Mouse (Mus musculus): ENCODE results near the gene Slc44a4. TPM values are rescaled to one million over a fixed set of nuclear protein-coding genes. Genes with fewer than 3 reads are reported as not detected.
A peak's percentile ranks its signal among the peaks of the same experiment; 100 is the strongest.

The Slc44a4 gene
- 0.42 and 0.55 TPM in 2 replicates for polyA plus RNA-seq (2014; fragmentation: Nextera tagmentation; extraction: Ambion mirVana)

DNA sequence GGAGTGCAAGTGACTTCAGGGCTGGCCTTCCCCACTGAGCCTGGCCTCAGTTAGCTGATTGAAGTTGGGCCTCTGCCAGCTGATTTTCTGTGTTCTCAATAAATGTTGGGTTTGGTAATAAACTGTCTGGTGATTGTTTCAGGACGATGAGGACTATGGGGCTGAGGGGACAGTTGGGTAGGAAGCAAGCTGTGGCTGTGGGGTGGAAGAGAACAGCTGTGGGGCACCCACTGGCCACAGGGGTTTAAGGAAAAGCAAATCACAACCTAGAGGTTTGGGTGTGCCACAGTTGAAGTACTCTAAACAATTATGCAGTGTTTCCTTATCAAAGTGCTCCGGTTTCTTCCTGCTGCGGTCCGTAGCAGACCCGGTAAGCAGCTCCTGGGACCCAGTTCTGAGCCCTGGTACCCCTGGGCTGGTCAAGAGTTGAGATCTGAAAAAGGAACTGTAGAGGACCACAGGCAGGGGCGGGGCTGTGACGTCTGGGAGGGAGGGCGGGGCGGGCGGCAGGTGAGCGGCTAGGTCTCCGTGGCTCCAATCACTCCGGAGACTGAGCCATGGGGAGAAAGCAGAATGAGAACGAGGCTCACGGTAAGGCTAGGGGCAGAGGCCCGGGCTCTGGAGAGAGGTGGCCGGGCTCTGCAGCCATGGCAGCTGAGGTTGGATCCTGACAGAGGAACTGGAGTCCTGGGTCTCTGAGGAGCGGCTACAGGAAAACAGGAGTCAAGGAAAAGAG, at the start of gene Slc44a4:
Gene Slc44a4, plus strand, starts transcription at position 537 of the 736 bp plus-strand sequence.
- Histone ChIP-seq H3K27ac (ENCODE audit: low read depth) (no peak within 1 kb of the TSS), H3K4me1 (ENCODE audit: insufficient read depth) (no peaks in the 10 kb centered on the region), H3K4me2 (peak within 1 kb of the TSS; percentile 25; the same call in 1 of the 2 replicates), H3K9ac (no peak within 1 kb of the TSS), H3K36me3 (ENCODE audit: insufficient read depth) (peaks cover 51% of the 10 kb centered on the region), H3K27me3 (ENCODE audit: insufficient read depth, low read length) (no peaks in the 10 kb centered on the region), H3K9me3 (ENCODE audit: low read depth, low read length) (no peaks in the 10 kb centered on the region), H3K4me3 (ENCODE audit: low read depth, low read length) (no peak within 1 kb of the TSS)
- TF ChIP-seq CTCF (IDR thresholded peaks at IDR 0.05; ENCODE audit: low read depth), result no peak
- 31% methylated on average over 18 of the region's 18 CpGs for WGBS
- peak; percentile 25 for DNase-seq
- ATAC-seq (ENCODE audit: insufficient read depth), result no peak

DNA sequence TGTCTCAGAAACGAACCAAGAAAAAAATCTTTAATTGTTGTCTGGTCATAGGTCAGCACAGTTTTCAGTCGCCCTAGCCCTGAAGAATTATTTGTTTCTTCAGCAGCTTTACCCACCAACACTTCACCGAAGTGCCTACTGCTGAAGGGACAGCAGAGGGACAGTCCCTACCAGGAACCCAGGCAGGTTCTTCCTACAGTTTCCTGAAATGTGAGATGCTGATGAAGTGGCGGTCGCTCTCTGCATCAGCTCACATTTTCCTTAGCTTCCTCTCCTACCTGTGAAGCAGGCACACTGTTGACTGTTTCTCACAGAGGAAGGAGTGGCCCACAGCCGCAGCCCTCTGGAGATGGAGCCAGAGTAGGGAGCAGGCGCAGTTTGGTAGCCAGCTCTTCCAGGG, 48.3 kb upstream of the Slc44a4 start:
- ATAC-seq (ENCODE audit: insufficient read depth) (no peak), DNase-seq (no peak)
- H3K9me3 ChIP-seq (ENCODE audit: low read depth, low read length), result no peaks in the 10 kb centered on the region
- no peaks in the 10 kb centered on the region for H3K4me1 ChIP-seq (ENCODE audit: insufficient read depth)
- H3K9ac ChIP-seq, result no peak overlapping the region
- no peaks in the 10 kb centered on the region for H3K27me3 ChIP-seq (ENCODE audit: insufficient read depth, low read length)
- H3K4me2 ChIP-seq, result no peak overlapping the region
- TF ChIP-seq CTCF (IDR thresholded peaks at IDR 0.05; ENCODE audit: low read depth), result no peak
- 54% methylated on average over 7 of the region's 7 CpGs for WGBS
- no peak overlapping the region for H3K27ac ChIP-seq (ENCODE audit: low read depth)
- H3K36me3 ChIP-seq (ENCODE audit: insufficient read depth), result no peaks in the 10 kb centered on the region
- H3K4me3 ChIP-seq (ENCODE audit: low read depth, low read length), result no peak overlapping the region

DNA sequence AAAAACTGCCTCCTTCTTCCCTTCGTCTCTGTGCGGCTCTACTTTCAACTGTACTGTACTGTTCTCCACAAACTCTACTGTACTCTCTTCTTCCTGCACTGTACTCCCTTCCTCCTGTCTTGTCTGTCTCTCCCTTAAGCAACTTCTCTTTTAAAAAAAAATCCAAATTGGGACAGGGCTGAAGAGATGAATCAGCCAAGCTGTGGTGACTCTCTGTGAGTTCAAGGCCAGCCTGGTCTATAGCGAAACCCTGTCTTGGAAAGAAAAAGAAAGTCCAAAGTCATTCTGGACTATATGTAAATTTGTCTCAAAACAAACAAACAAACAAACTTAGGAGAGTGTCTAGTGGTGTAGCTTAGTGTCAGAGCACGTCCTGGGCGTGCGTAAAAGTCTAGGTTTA, 39.9 kb upstream of the Slc44a4 start:
- WGBS, result 74% methylated on average over 6 of the region's 6 CpGs
- H3K4me2 ChIP-seq, result no peak overlapping the region
- H3K9me3 ChIP-seq (ENCODE audit: low read depth, low read length), result no peaks in the 10 kb centered on the region
- no peak overlapping the region for H3K4me3 ChIP-seq (ENCODE audit: low read depth, low read length)
- no peak for TF ChIP-seq CTCF (IDR thresholded peaks at IDR 0.05; ENCODE audit: low read depth)
- H3K27ac ChIP-seq (ENCODE audit: low read depth), result no peak overlapping the region
- DNase-seq, result no peak
- no peak overlapping the region for H3K9ac ChIP-seq
- no peak for ATAC-seq (ENCODE audit: insufficient read depth)
- H3K27me3 ChIP-seq (ENCODE audit: insufficient read depth, low read length), result no peaks in the 10 kb centered on the region
- no peaks in the 10 kb centered on the region for H3K36me3 ChIP-seq (ENCODE audit: insufficient read depth)
- no peaks in the 10 kb centered on the region for H3K4me1 ChIP-seq (ENCODE audit: insufficient read depth)

DNA sequence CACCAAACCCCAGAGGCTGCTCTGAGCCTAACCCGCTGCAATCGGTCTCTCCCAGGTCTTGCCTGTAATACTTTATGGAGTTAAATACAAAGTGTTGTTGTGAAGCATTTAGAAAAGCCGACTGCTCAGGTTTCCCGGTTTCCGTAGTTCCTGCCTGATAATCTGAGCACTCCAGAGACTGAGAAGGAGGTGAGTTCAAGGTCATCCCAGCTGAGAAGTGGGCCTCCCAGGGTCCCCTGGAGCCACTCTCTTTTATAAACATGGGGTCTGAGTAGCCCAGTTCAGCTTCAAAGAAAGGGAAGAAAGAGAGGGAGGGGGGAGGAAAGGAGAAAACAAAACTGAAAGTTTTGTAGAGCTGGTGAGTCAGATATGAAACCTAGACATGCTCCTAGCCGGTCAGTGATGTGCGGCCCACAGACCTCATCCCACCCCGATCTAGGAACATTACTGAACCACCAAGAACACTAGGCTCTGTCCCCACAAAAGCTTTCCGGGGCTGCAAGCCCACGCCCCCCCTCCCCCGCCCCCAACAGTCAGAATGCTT, 34.9 kb upstream of the Slc44a4 start, which contains the start of gene Zbtb12:
Gene Zbtb12, plus strand, starts transcription at position 148 of the 544 bp plus-strand sequence.
- H3K4me3 ChIP-seq (ENCODE audit: low read depth, low read length), result no peak within 1 kb of the TSS
- no peak for TF ChIP-seq CTCF (IDR thresholded peaks at IDR 0.05; ENCODE audit: low read depth)
- H3K36me3 ChIP-seq (ENCODE audit: insufficient read depth), result no peaks in the 10 kb centered on the region
- DNase-seq (no peak), ATAC-seq (ENCODE audit: insufficient read depth) (no peak)
- no peaks in the 10 kb centered on the region for H3K9me3 ChIP-seq (ENCODE audit: low read depth, low read length)
- no peak within 1 kb of the TSS for H3K4me2 ChIP-seq
- H3K27me3 ChIP-seq (ENCODE audit: insufficient read depth, low read length), result no peaks in the 10 kb centered on the region
- no peak within 1 kb of the TSS for H3K27ac ChIP-seq (ENCODE audit: low read depth)
- H3K4me1 ChIP-seq (ENCODE audit: insufficient read depth), result no peaks in the 10 kb centered on the region
- no peak within 1 kb of the TSS for H3K9ac ChIP-seq
- WGBS, result 47% methylated on average over 11 of the region's 11 CpGs

DNA sequence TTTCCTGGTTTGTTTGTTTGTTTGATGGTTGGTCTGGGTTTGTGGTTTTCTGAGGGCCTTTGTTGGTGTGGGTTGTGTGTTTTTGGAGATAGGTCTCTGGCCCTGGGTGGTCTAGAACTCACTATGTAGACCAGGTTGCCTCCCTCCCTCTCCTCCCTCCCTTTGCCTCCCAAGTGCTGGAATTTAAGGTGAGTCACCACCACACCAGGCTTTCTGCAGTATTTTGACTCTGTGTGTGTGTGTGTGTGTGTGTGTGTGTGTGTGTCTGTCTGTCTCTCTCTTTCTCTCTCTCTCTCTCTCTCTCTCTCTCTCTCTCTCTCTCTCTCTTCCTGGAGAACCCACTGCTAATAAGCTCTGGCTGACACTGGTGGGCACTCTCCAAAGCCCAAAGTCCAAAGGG, 33.1 kb upstream of the Slc44a4 start:
- Histone ChIP-seq H3K9me3 (ENCODE audit: low read depth, low read length) (no peaks in the 10 kb centered on the region), H3K36me3 (ENCODE audit: insufficient read depth) (no peaks in the 10 kb centered on the region), H3K27ac (ENCODE audit: low read depth) (no peak overlapping the region), H3K27me3 (ENCODE audit: insufficient read depth, low read length) (no peaks in the 10 kb centered on the region), H3K4me3 (ENCODE audit: low read depth, low read length) (no peak overlapping the region), H3K4me2 (no peak overlapping the region), H3K4me1 (ENCODE audit: insufficient read depth) (no peaks in the 10 kb centered on the region), H3K9ac (no peak overlapping the region)
- DNase-seq, result no peak
- ATAC-seq (ENCODE audit: insufficient read depth), result no peak
- no peak for TF ChIP-seq CTCF (IDR thresholded peaks at IDR 0.05; ENCODE audit: low read depth)

DNA sequence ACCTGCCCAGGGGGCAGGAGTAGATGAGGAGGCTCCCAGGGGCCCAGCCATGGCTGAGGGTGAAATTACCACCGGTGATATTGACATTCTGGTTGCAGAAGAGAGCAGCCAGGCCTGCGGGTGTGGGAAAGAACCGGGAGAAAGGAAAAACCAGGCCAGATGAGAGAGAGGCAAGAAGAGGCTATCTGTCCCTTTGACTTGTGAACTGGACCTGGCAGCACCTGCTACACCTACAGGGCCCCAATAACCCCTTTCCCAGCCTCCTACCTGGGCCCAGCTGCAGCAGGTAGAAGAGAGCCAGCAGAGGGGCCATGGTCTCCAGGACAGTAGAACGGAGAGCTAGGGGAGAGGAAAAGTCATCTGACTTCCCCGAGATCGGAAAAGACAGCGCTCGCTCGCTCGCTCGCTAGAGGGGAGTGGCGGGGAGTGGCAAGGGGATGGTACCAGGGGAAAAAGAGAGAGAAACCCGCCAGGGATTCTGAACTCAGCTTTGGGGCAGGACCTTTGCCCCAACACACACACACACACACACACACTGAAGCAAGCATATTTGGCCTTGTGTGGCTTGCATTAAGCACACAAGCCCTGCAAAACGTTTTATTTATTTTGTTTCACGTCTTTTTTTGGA, 32.5 kb upstream of the Slc44a4 start, which contains the start of gene Gm20547:
Gene Gm20547, minus strand, starts transcription at position 360 of the 628 bp plus-strand sequence.
- Histone ChIP-seq H3K4me1 (ENCODE audit: insufficient read depth) (no peaks in the 10 kb centered on the region), H3K36me3 (ENCODE audit: insufficient read depth) (no peaks in the 10 kb centered on the region), H3K9ac (no peak within 1 kb of the TSS), H3K4me2 (0 out of 2 replicates have a peak within 1 kb of the TSS, but pooled peaks have one; percentile 31), H3K9me3 (ENCODE audit: low read depth, low read length) (no peaks in the 10 kb centered on the region), H3K4me3 (ENCODE audit: low read depth, low read length) (no peak within 1 kb of the TSS), H3K27ac (ENCODE audit: low read depth) (no peak within 1 kb of the TSS), H3K27me3 (ENCODE audit: insufficient read depth, low read length) (no peaks in the 10 kb centered on the region)
- WGBS, result 9% methylated on average over 15 of the region's 15 CpGs
- no peak for ATAC-seq (ENCODE audit: insufficient read depth)
- TF ChIP-seq CTCF (IDR thresholded peaks at IDR 0.05; ENCODE audit: low read depth), result no peak
- DNase-seq, result peak; percentile 20

DNA sequence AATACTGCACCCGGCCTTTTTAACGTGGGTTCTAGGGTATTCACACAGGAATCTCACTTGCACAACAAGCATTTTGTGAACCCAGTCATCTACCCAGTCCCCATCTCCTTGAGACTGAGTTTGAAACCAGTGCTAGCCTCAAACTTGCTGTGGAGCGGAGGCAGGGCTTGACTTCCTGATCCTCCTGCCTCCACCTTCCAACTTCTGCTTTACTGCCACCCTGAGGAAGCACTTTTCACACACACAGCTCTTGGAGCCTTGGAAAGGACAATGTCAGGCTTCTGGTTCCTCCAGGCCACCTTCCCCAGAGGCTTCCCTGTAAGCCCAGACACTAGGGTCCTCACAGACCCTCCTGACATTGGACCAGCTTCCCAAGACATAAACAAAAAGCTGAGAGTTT, 30.9 kb upstream of the Slc44a4 start:
- ATAC-seq (ENCODE audit: insufficient read depth) (no peak), DNase-seq (no peak)
- H3K9me3 ChIP-seq (ENCODE audit: low read depth, low read length), result no peaks in the 10 kb centered on the region
- H3K27me3 ChIP-seq (ENCODE audit: insufficient read depth, low read length), result no peaks in the 10 kb centered on the region
- H3K4me2 ChIP-seq, result no peak overlapping the region
- no peak for TF ChIP-seq CTCF (IDR thresholded peaks at IDR 0.05; ENCODE audit: low read depth)
- no peaks in the 10 kb centered on the region for H3K36me3 ChIP-seq (ENCODE audit: insufficient read depth)
- WGBS, result 56% methylated on average over 3 of the region's 3 CpGs
- H3K4me3 ChIP-seq (ENCODE audit: low read depth, low read length), result no peak overlapping the region
- H3K9ac ChIP-seq, result no peak overlapping the region
- H3K4me1 ChIP-seq (ENCODE audit: insufficient read depth), result no peaks in the 10 kb centered on the region
- no peak overlapping the region for H3K27ac ChIP-seq (ENCODE audit: low read depth)
